Mouse (Mus musculus): Measurements from ENCODE around the gene Pom121l12. TPM values are rescaled to one million over a fixed set of nuclear protein-coding genes. Genes with fewer than 3 reads are reported as not detected.

Gene Pom121l12
- not detected for polyA plus RNA-seq (2012; fragmentation: generic; extraction: Trizol)

DNA sequence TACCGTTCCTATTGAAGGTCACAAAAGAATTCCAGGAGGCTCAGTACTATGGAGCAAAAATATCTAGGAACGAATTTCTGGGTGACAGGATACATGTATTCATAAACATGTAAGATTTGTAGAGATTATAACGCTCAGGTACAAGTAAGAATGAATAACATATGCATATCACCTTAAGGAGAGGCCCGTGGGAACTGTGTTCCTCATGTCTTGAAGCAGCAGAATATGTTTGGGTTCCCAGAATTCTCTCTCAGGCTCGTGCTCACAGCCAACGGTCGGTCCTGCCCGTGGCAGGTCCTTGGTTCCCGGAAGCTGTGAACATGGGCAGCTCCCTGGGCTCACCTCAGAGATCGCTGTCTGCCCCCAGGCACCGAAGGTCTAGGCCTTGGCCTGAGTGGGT lies at the start of gene Pom121l12:
TSS of gene Pom121l12 (plus strand) at position 301 of the 400 bp plus-strand sequence.
- H3K36me3 ChIP-seq (ENCODE audit: control insufficient read depth, insufficient read depth) = no peaks in the 10 kb centered on the region
- H3K4me3 ChIP-seq = no peak within 1 kb of the TSS
- no peak for TF ChIP-seq MYOG (IDR thresholded peaks at IDR 0.05; ENCODE audit: control insufficient read depth in 1 of 3, insufficient read depth in 1 of 3, insufficient read length in 2 of 3, low read depth in 2 of 3)
- TF ChIP-seq TCF12 (IDR thresholded peaks at IDR 0.05; ENCODE audit: insufficient read depth, poor library complexity, severe bottlenecking) = no peak
- TF ChIP-seq E2F4 (IDR thresholded peaks at IDR 0.05; ENCODE audit: insufficient read depth) = no peak
- no peak for TF ChIP-seq POLR2AphosphoS2 (IDR thresholded peaks at IDR 0.05; ENCODE audit: insufficient read length, low read depth)
- no peak for TF ChIP-seq SRF (IDR thresholded peaks at IDR 0.05; ENCODE audit: control insufficient read depth, insufficient read length, low read depth)
- TF ChIP-seq USF1 (IDR thresholded peaks at IDR 0.05; ENCODE audit: low read depth) = no peak
- TF ChIP-seq CEBPB (IDR thresholded peaks at IDR 0.05; ENCODE audit: insufficient read depth, poor library complexity, severe bottlenecking) = no peak
- no peak for TF ChIP-seq REST (IDR thresholded peaks at IDR 0.05; ENCODE audit: insufficient read depth, insufficient read length)
- no peak for TF ChIP-seq MAX (IDR thresholded peaks at IDR 0.05; ENCODE audit: low read depth)
- no peak for TF ChIP-seq TCF3 (IDR thresholded peaks at IDR 0.05; ENCODE audit: insufficient read length, low read depth)
- no peak for TF ChIP-seq MYOD1 (IDR thresholded peaks at IDR 0.05; ENCODE audit: control insufficient read depth in 1 of 3, insufficient read length in 2 of 3, low read depth in 2 of 3)
- TF ChIP-seq POLR2A (IDR thresholded peaks at IDR 0.05; ENCODE audit: insufficient read length, low read depth) = no peak
- H3K27me3 ChIP-seq (ENCODE audit: control insufficient read depth, insufficient read depth, insufficient read length) = no peaks in the 10 kb centered on the region
- H3ac ChIP-seq (ENCODE audit: control insufficient read depth, insufficient read length) = no peak within 1 kb of the TSS
- no peak within 1 kb of the TSS for H3K4me2 ChIP-seq (ENCODE audit: low read depth)
- no peaks in the 10 kb centered on the region for H3K79me2 ChIP-seq (ENCODE audit: control insufficient read depth, insufficient read depth)

DNA sequence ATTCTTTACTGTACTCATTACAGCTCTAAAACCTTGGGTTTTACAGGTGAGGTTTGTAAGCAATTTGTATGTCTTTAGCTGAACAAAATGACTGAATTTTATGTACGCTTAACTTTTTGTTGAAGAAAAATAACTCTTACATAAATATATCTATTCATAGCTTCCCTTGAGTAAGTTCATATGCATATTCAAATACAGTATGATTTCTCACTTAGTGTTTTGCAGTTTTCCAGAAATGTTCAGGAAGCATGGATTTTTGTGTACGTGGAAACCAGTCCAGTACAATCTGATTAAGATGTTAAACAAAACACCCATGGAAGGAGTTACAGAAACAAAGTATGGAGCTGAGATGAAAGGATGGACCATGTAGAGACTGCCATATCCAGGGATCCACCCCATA lies 12.8 kb downstream of the Pom121l12 start:
- Histone ChIP-seq H3K79me2 (ENCODE audit: control insufficient read depth, insufficient read depth) (no peaks in the 10 kb centered on the region), H3ac (ENCODE audit: control insufficient read depth, insufficient read length) (no peak overlapping the region), H3K36me3 (ENCODE audit: control insufficient read depth, insufficient read depth) (no peaks in the 10 kb centered on the region), H3K4me3 (no peak overlapping the region), H3K27me3 (ENCODE audit: control insufficient read depth, insufficient read depth, insufficient read length) (no peaks in the 10 kb centered on the region), H3K4me2 (ENCODE audit: low read depth) (no peak overlapping the region)
- no peak for TF ChIP-seq TCF12 (IDR thresholded peaks at IDR 0.05; ENCODE audit: insufficient read depth, poor library complexity, severe bottlenecking)
- TF ChIP-seq USF1 (IDR thresholded peaks at IDR 0.05; ENCODE audit: low read depth) = no peak
- TF ChIP-seq MYOG (IDR thresholded peaks at IDR 0.05; ENCODE audit: control insufficient read depth in 1 of 3, insufficient read depth in 1 of 3, insufficient read length in 2 of 3, low read depth in 2 of 3) = no peak
- TF ChIP-seq REST (IDR thresholded peaks at IDR 0.05; ENCODE audit: insufficient read depth, insufficient read length) = no peak
- no peak for TF ChIP-seq MYOD1 (IDR thresholded peaks at IDR 0.05; ENCODE audit: control insufficient read depth in 1 of 3, insufficient read length in 2 of 3, low read depth in 2 of 3)
- no peak for TF ChIP-seq CEBPB (IDR thresholded peaks at IDR 0.05; ENCODE audit: insufficient read depth, poor library complexity, severe bottlenecking)
- no peak for TF ChIP-seq POLR2A (IDR thresholded peaks at IDR 0.05; ENCODE audit: insufficient read length, low read depth)
- no peak for TF ChIP-seq SRF (IDR thresholded peaks at IDR 0.05; ENCODE audit: control insufficient read depth, insufficient read length, low read depth)
- no peak for TF ChIP-seq MAX (IDR thresholded peaks at IDR 0.05; ENCODE audit: low read depth)
- no peak for TF ChIP-seq E2F4 (IDR thresholded peaks at IDR 0.05; ENCODE audit: insufficient read depth)
- TF ChIP-seq TCF3 (IDR thresholded peaks at IDR 0.05; ENCODE audit: insufficient read length, low read depth) = no peak

Measured in myocyte (in vitro differentiated cells).